Mouse (Mus musculus): ENCODE results near the gene Qrich2. TPM values are rescaled to one million over a fixed set of nuclear protein-coding genes. Genes with fewer than 3 reads are reported as not detected.

Gene Qrich2
- total and polyA plus RNA-seq, 3 experiments: 0.11 TPM; not detected in 2

DNA sequence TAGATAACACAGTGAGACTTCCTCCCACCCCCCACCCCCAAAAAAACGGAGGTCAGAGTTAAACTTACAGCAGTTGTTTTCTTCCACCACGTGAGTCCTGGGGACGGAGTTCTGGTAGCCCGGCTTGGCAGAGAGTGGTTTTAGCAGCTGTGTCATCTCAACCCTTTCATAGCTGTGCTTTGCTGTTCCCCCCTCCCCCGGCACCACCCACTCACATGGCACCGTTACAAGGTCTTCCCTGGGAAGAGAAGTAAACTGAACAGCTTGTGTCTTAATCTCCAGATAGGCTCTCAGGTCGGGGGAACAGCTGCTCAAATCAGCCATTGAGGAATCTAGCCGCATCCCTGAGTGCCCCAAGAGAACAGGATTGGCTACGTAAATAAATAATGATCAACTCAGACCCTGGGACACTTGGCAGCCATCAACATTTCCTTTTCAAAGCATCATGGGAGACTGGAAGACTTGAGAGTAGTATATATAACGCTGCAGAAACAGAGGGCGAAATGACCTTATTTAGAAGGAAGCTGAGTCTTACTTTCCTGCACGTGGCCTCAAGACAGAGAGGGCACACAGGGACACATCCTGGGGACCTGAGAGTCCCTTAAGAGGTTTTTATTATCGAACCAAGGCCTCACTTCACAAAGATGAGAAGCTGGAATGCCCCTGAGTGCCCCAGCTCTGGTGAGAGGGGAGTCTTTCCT is 28.6 kb upstream of the Qrich2 start (continued):
- TF ChIP-seq RAD21 (IDR thresholded peaks at IDR 0.05; ENCODE audit: low read depth, low read length) (no peak), POLR2AphosphoS2 (IDR thresholded peaks at IDR 0.05; ENCODE audit: low read length) (peak; percentile 72), CTCF (IDR thresholded peaks at IDR 0.05 in 2 of 3, conservative IDR thresholded peaks at IDR 0.05 in 1 of 3; ENCODE audit: control insufficient read depth in 1 of 3, insufficient read depth in 1 of 3, low read depth in 2 of 3, low read length in 3 of 3, poor library complexity in 1 of 3, severe bottlenecking in 1 of 3) (no peak; a peak in 1 of 6 replicates), CHD2 (IDR thresholded peaks at IDR 0.05; ENCODE audit: low read length) (peak; percentile 47; the same call in 1 of the 2 replicates), USF1 (IDR thresholded peaks at IDR 0.05; ENCODE audit: low read depth, low read length) (peak; percentile 73), USF2 (IDR thresholded peaks at IDR 0.05; ENCODE audit: borderline replicate concordance in 1 of 2, insufficient read depth in 1 of 2, low read depth in 1 of 2, low read length in 2 of 2) (no peak), TBP (IDR thresholded peaks at IDR 0.05; ENCODE audit: low read depth, low read length) (peak; percentile 75), SIN3A (IDR thresholded peaks at IDR 0.05; ENCODE audit: low read length) (peak; percentile 95)

DNA sequence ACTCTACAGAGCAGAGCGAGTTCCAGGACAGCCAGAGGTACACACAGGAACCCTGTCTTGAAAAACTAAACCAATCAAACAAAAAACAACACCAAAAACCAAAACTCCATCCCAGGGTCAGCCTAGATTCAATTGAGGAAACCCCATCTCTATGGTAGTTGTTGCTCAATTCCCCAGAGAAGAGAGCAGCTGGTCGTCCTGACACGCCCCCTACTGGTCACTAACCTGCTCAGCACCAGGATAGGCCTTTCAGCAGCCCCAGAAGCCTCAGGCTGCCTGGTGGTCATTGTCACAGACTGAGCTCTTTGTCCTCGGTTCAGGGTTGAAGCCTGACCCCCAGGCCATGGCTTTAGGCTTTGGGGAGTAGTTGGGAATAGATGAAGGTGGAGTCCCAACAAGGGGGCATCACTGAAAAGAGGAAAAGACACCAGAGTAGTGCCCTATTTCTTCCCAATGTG is 27.8 kb upstream of the Qrich2 start, which contains the start of gene Prpsap1:
Gene Prpsap1 (minus strand): TSS at position 408 of the 458 bp plus-strand sequence.
- H3K9me3 ChIP-seq (replicated peaks; ENCODE audit: insufficient read depth, low read length): no peaks in the 10 kb centered on the region
- peaks cover 16% of the 10 kb centered on the region for H3K79me2 ChIP-seq (ENCODE audit: control insufficient read depth, insufficient read depth, low read length, poor library complexity)
- H3K36me3 ChIP-seq (ENCODE audit: control insufficient read depth in 1 of 2, insufficient read depth in 2 of 2, low read length in 2 of 2): peaks cover 0 to 27% of the 10 kb centered on the region in 2 experiments; a peak in 3 of 4 replicates
- H3K9ac ChIP-seq (ENCODE audit: control insufficient read depth, low read depth, low read length, poor library complexity, severe bottlenecking): peak within 1 kb of the TSS; percentile 60
- peak within 1 kb of the TSS; percentile 95 for H3K27ac ChIP-seq (ENCODE audit: control insufficient read depth, low read depth, low read length)
- no peaks in the 10 kb centered on the region for H3K27me3 ChIP-seq (ENCODE audit: control insufficient read depth in 1 of 2, insufficient read depth in 2 of 2, low read length in 2 of 2)
- DNase-seq (ENCODE audit: low read depth, low spot score): peak; percentile 97
- TF ChIP-seq ETS1 (IDR thresholded peaks at IDR 0.05; ENCODE audit: low read depth, low read length) (peak; percentile 67; the same call in 1 of the 2 replicates), TCF12 (IDR thresholded peaks at IDR 0.05; ENCODE audit: low read depth, low read length) (peak; percentile 36; the same call in 1 of the 2 replicates), UBTF (IDR thresholded peaks at IDR 0.05; ENCODE audit: borderline replicate concordance, insufficient read depth, low read depth, low read length) (no peak), MAFK (IDR thresholded peaks at IDR 0.05; ENCODE audit: borderline replicate concordance, low read depth, low read length) (no peak), USF1 (IDR thresholded peaks at IDR 0.05; ENCODE audit: low read depth, low read length) (no peak), EP300 (IDR thresholded peaks at IDR 0.05; ENCODE audit: low read depth in 1 of 2, low read length in 2 of 2) (no peak), RAD21 (IDR thresholded peaks at IDR 0.05; ENCODE audit: low read depth, low read length) (peak; percentile 15; the same call in 1 of the 2 replicates), CTCF (IDR thresholded peaks at IDR 0.05 in 2 of 3, conservative IDR thresholded peaks at IDR 0.05 in 1 of 3; ENCODE audit: control insufficient read depth in 1 of 3, insufficient read depth in 1 of 3, low read depth in 2 of 3, low read length in 3 of 3, poor library complexity in 1 of 3, severe bottlenecking in 1 of 3) (peak; percentile 90 to 96 (median 96)), MYC (IDR thresholded peaks at IDR 0.05; ENCODE audit: low read depth, low read length) (no peak), HCFC1 (IDR thresholded peaks at IDR 0.05; ENCODE audit: low read depth, low read length) (peak; percentile 75; the same call in 1 of the 2 replicates), SMC3 (IDR thresholded peaks at IDR 0.05; ENCODE audit: low read depth, low read length) (peak; percentile 35; the same call in 1 of the 2 replicates), TBP (IDR thresholded peaks at IDR 0.05; ENCODE audit: low read depth, low read length) (peak; percentile 79)
- H3K4me3 ChIP-seq (ENCODE audit: control insufficient read depth in 1 of 2, insufficient read depth in 1 of 2, low read depth in 2 of 2, low read length in 2 of 2): peak within 1 kb of the TSS; percentile 52 to 57
- H3K4me1 ChIP-seq (ENCODE audit: control insufficient read depth in 1 of 2, insufficient read depth in 2 of 2, low read length in 2 of 2): peaks cover 13 to 44% of the 10 kb centered on the region in 2 experiments

Measured in MEL (cell line).